Mouse (Mus musculus) hindbrain, postnatal 0 days (tissue): Measurements from ENCODE around the gene Klf13. TPM values are rescaled to one million over a fixed set of nuclear protein-coding genes. Genes with fewer than 3 reads are reported as not detected.

Source experiments
- ATAC-seq: fragments of 200-750 bp; cut with Nextera tagmentation; 2 replicates; pipeline ENCODE4 v1.8.0; 2017; ENCODE audit warnings: mild to moderate bottlenecking, moderate TSS enrichment, moderate library complexity
- DNase-seq: peaks from one replicate; pipeline ENCODE4 v3.0.0-alpha.2; 2015; ENCODE audit warnings: low spot score
- H3K27ac ChIP-seq: fragments of 300-500 bp; sonication (generic); 2 replicates; pipeline ENCODE4 v1.5.1; 2014; ENCODE audit warnings: mild to moderate bottlenecking
- H3K27me3 ChIP-seq: fragments of 300-500 bp; sonication (generic); 2 replicates; pipeline ENCODE4 v1.6.1; 2014; ENCODE audit warnings: low read length, mixed read lengths; ENCODE audit not compliant: insufficient read depth
- H3K36me3 ChIP-seq: fragments of 300-500 bp; sonication (generic); 2 replicates; pipeline ENCODE4 v1.6.1; 2014; ENCODE audit warnings: low read length, mixed read lengths; ENCODE audit not compliant: insufficient read depth
- H3K4me1 ChIP-seq: fragments of 300-500 bp; sonication (generic); 2 replicates; pipeline ENCODE4 v1.6.1; 2014; ENCODE audit warnings: antibody characterized with exemption, low read length, mixed read lengths; ENCODE audit not compliant: insufficient read depth
- H3K4me2 ChIP-seq: fragments of 300-500 bp; sonication (generic); 2 replicates; pipeline ENCODE4 v1.6.1; 2014; ENCODE audit warnings: low read depth, mild to moderate bottlenecking, low read length, moderate library complexity, mixed read lengths
- H3K4me3 ChIP-seq: fragments of 300-500 bp; sonication (generic); 2 replicates; pipeline ENCODE4 v1.5.1; 2014; ENCODE audit warnings: low read length
- H3K9ac ChIP-seq: fragments of 300-500 bp; sonication (generic); replicated peaks from 2 replicates; pipeline ENCODE4 v1.6.1; 2014; ENCODE audit warnings: mild to moderate bottlenecking, low read length, moderate library complexity, mixed read lengths
- H3K9me3 ChIP-seq: fragments of 300-500 bp; sonication (generic); 2 replicates; pipeline ENCODE4 v1.6.1; 2016; ENCODE audit warnings: low read length, mixed read lengths
- CTCF ChIP-seq: IDR thresholded peaks from 2 replicates; pipeline ENCODE4 v1.5.1; 2016; ENCODE audit warnings: antibody characterized with exemption, control low read depth, low read depth
- WGBS: fragments of 180-500 bp; shearing (Covaris S2); extraction: QIAGEN DNeasy Blood & Tissue Kit; methylation state at CpG from one replicate; pipeline ENCODE4 v1.1.7; 2014; 5-methylcytosine and 5-hydroxymethylcytosine counted together
- polyA plus RNA-seq: library from polyadenylated mRNA; unstranded; fragments of >200 nt; fragmentation: Nextera tagmentation; extraction: Ambion mirVana; gene quantifications from 2 replicates; pipeline ENCODE4 v1.2.1, GENCODE M21; 2015
- total RNA-seq: library from RNA; depleted of rRNA; stranded (reverse); fragments of >200 nt; gene quantifications from 2 replicates; pipeline ENCODE4 v1.2.3, GENCODE M21; 2014; rRNA removed

Gene Klf13
- total RNA-seq, result 30.7 and 34.0 TPM in 2 replicates
- polyA plus RNA-seq, result 26.9 and 28.0 TPM in 2 replicates

DNA sequence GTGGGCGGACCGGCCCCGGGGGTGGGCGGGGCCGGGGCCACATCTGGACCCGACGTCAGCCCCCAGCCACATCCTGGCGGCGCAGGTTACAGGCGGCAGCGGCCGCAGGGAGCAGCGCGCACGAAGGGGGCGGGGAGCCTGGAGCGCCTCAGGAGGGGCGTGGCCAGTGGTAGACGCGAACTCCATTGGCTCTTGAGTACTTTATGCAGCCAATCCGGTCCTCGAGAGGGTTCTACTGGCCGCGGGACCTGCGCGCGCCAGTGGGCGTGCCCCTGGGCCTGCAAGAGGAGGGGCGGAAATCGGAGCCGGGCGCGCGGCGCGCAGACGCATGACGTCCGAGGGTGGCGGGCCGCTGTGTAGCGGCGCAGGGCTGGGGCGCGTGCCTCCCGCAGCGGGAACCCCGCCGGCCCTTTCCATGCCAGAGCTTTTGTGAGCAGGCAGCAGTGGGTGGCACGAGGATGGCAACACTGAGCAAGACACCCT is at the start of gene Klf13:
TSS of gene Klf13 (minus strand) at position 2 of the 483 bp plus-strand sequence.
- Histone ChIP-seq H3K4me2 (peak within 1 kb of the TSS; percentile 90), H3K9me3 (no peaks in the 10 kb centered on the region), H3K4me1 (peaks cover 22% of the 10 kb centered on the region), H3K27me3 (no peaks in the 10 kb centered on the region), H3K27ac (peak within 1 kb of the TSS; percentile 96), H3K36me3 (no peaks in the 10 kb centered on the region), H3K9ac (peak within 1 kb of the TSS; percentile 87), H3K4me3 (peak within 1 kb of the TSS; percentile 73)
- WGBS, result under 1% methylated on average over 40 of the region's 50 CpGs
- ATAC-seq (peak; percentile 96), DNase-seq (peak; percentile 99)
- no peak for TF ChIP-seq CTCF

DNA sequence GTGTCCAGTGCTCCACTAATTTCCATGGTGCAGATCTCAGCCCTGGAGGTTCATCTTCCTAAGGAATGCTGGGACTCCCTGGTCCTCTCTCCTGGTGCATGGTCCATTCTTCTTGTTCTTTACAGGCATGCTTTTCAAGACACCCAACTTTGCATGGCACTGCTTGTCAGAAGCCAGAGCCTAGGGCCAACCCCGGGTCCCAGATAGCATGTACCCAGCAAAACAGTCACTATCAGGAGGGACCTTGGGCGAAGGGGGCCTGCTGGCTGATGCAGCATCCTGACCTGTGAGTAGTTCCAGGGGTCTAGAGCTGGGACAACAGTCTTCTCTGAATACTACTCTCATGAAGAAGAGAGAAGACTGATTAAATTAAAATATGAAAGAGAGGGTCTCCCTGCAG is 49.7 kb upstream of the Klf13 start:
- ATAC-seq, result no peak
- Histone ChIP-seq H3K9me3 (no peaks in the 10 kb centered on the region), H3K4me2 (no peak overlapping the region), H3K27ac (no peak overlapping the region), H3K36me3 (no peaks in the 10 kb centered on the region), H3K9ac (no peak overlapping the region), H3K4me3 (no peak overlapping the region), H3K27me3 (no peaks in the 10 kb centered on the region), H3K4me1 (peaks cover 14% of the 10 kb centered on the region)
- 97% methylated on average over 2 of the region's 2 CpGs for WGBS
- no peak for TF ChIP-seq CTCF
- DNase-seq, result no peak

DNA sequence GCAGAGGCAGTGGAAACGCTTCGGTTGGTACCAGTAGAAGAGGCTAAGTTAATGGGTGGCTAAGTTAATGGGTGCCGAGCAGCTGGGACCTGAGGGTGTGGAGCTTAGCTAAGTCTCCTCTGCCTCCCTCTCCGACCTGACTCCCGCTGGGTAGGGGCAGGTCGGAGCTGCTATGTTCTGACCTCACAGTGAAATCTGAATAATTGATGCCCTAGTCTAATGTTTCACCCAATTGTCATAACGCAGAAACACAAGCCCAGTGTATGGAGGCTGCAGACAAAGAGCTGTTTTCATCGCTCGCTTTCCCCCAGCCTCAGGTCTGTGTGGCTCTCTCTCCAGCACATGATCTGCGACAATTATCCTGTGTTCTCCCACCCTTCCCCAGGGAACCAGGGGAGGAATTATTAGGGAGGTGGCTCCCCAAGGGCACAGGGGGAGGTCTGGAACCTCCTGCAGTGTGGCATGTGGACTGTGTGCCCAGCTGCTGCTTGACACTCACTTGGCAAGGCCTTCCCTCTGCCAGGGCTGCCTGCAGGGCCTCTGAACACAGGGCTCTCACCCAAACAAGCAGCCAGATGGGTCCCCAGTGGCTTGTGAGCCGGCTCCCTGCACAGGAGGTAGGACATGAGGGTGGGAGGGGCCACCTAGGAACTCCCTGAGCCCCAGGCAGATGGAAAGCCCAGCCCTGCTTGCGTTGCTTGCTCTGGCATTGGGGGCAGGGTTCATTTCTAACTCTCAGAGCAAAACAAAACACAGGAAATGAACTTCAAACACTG is 47.9 kb upstream of the Klf13 start:
- ATAC-seq (peak; percentile 81), DNase-seq (peak; percentile 63)
- TF ChIP-seq CTCF, result no peak
- no peak overlapping the region; the same call in 1 of the 2 replicates for H3K9ac ChIP-seq
- H3K4me1 ChIP-seq, result peaks cover 14% of the 10 kb centered on the region
- H3K36me3 ChIP-seq, result no peaks in the 10 kb centered on the region
- WGBS, result 17% methylated on average over 12 of the region's 12 CpGs
- no peak overlapping the region for H3K4me2 ChIP-seq
- no peaks in the 10 kb centered on the region for H3K9me3 ChIP-seq
- no peak overlapping the region for H3K4me3 ChIP-seq
- no peaks in the 10 kb centered on the region for H3K27me3 ChIP-seq
- H3K27ac ChIP-seq, result peak overlapping the region; percentile 65

DNA sequence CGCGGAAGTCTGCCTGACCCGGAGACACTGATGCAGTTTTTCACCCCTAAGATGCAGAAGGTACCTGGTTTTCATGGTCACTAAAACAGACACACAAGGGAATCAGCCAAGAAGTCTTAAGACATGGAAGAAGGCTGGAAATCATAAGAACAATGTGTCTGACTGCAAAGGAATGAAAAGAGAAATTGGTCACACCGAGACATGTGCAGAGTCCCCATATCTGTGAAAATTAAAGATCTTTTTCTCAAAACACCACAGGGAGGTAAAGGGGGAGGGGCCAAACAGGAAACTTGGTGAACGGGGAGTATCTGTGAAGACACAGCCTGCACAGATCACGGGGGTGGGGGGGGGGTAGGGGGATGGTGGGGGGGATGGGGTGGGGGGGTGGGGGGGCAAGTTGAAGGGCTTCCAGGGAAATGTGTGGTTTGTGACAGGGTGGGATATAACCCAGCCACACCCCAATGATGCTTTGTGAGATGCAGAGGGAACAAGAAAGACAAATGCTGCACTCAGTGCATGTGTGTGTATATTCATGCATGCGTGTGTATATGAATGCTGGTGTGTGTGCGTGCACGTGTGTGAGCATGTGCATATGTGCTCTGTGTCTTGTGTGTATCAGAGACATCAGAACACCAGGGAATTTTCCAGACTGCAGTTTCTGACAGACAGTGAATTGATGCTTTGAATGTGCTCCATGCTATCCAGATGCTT is 47.1 kb upstream of the Klf13 start:
- Histone ChIP-seq H3K27ac (peak overlapping the region; percentile 65), H3K36me3 (no peaks in the 10 kb centered on the region), H3K27me3 (no peaks in the 10 kb centered on the region), H3K9me3 (no peaks in the 10 kb centered on the region), H3K4me1 (peaks cover 14% of the 10 kb centered on the region), H3K9ac (no peak overlapping the region), H3K4me3 (no peak overlapping the region), H3K4me2 (no peak overlapping the region)
- peak; percentile 31 for ATAC-seq
- peak; percentile 47 for DNase-seq
- WGBS, result 65% methylated on average over 9 of the region's 9 CpGs
- no peak for TF ChIP-seq CTCF

DNA sequence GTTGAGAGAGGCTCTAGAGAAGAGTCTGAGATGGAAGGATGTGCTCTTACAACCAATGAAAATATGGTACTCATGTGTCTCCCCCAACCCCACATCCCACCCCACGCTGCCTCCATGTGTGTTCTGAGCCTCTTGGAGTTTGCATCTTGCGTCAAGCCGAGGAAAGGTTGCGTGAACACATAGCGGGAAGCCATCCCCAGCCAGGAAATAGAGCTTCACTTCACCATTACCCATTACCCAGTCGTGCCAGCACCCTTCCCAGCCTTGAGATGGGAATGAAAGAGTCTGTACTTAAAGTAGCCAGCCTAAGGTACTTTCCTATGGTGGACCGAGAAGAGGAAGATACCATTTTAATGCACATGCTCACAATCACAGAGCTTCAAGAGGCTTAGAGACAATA is 46.6 kb upstream of the Klf13 start:
- TF ChIP-seq CTCF, result no peak
- 88% methylated on average over 7 of the region's 7 CpGs for WGBS
- H3K27me3 ChIP-seq, result no peaks in the 10 kb centered on the region
- peaks cover 14% of the 10 kb centered on the region for H3K4me1 ChIP-seq
- no peak for DNase-seq
- ATAC-seq, result no peak
- no peak overlapping the region for H3K4me2 ChIP-seq
- no peak overlapping the region for H3K9ac ChIP-seq
- H3K4me3 ChIP-seq, result no peak overlapping the region
- no peak overlapping the region for H3K27ac ChIP-seq
- no peaks in the 10 kb centered on the region for H3K9me3 ChIP-seq
- H3K36me3 ChIP-seq, result no peaks in the 10 kb centered on the region

DNA sequence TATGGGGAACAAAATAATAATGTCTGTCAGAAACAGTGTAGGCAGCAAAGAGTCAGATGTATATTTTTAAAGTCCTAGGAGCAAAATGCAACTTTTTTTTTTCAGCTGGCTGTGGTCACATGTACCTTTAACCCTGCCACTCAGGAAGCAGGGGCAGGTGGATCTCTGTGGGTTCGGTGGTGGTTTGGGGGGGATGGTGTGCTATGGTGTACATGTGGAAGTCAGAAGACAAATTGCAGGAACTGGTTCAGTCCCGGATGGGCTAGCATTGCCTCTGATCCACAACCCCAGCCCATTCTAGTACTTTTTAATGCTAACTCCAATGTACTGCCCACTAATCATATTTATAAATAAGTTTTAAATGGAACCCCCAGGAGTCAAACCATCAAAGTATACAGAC is 45.6 kb upstream of the Klf13 start:
- Histone ChIP-seq H3K27ac (no peak overlapping the region), H3K9ac (no peak overlapping the region), H3K4me1 (peaks cover 14% of the 10 kb centered on the region), H3K4me2 (no peak overlapping the region), H3K36me3 (no peaks in the 10 kb centered on the region), H3K4me3 (no peak overlapping the region), H3K9me3 (no peaks in the 10 kb centered on the region), H3K27me3 (no peaks in the 10 kb centered on the region)
- WGBS, result 96% methylated on average over 2 of the region's 2 CpGs
- ATAC-seq (no peak), DNase-seq (no peak)
- no peak for TF ChIP-seq CTCF

DNA sequence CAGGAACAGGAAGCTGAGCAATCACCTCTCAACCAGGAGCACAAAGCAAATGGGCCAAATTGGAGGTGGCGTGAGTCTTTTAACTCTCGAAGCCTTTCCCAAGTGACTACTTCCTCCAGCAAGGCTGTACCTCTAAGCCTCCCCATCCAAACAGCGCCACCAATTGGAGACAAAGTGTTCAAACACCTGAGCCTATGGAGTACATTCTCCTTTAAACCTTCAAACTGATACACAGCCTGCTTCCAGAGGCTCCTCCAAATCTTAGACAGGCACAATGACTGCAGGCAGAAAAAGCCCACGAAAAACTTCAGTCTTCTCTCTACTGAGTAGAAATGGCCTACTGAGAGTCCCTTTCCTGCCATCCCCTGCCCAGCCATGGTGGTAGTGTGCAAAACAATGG is 38.9 kb upstream of the Klf13 start:
- no peak for DNase-seq
- no peaks in the 10 kb centered on the region for H3K4me1 ChIP-seq
- WGBS, result 92% methylated on average over 4 of the region's 4 CpGs
- H3K4me2 ChIP-seq, result no peak overlapping the region
- no peaks in the 10 kb centered on the region for H3K27me3 ChIP-seq
- no peaks in the 10 kb centered on the region for H3K36me3 ChIP-seq
- no peak for ATAC-seq
- H3K9me3 ChIP-seq, result no peaks in the 10 kb centered on the region
- no peak overlapping the region for H3K27ac ChIP-seq
- TF ChIP-seq CTCF, result no peak
- no peak overlapping the region for H3K9ac ChIP-seq
- no peak overlapping the region for H3K4me3 ChIP-seq
